Mouse (Mus musculus) MN1 (cell line): ENCODE measurements around the gene Wdr17.

Experiments used
- DNase-seq: peaks from one replicate; pipeline ENCODE4 v3.0.0-alpha.2; 2016; ENCODE audit warnings: low spot score

Gene Wdr17

DNA sequence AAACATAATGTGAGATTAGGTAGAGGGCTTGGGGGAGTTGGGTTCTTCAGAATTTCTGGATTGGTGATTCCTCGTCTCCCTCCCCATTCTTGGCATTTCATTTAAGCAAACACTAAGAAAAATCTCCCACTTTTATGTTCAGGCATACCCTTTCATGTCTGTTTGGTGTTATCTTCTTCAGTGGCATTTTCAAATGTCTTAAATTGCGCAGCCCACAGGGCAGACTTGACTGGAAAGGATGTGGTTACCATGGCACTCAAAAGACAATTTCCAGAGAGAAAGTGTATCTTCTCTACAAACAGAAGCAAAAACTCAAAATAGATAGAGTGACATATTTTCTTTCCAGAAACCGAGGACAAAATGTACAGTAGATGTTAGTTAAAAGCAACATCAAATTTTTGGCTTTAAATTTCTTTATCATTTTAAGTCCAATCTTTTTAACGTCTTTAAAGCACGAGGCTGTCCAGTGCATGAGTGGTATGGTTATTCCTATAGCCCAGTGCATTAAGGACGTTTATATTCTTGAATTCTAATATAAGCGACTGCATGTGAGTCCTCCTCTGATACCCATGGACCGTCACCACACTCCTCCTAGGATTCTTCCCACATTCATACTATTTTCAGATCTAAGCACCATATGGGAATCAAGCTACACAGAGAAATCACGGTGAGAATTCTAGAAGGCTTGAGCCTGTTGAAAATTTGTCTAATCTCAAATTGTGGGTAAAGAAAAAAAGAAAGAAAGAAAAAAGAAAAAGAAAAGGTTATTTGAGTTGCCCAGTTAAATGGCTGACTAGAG is at the start of gene Wdr17:
Gene Wdr17 (minus strand): TSS at position 198 of the 799 bp plus-strand sequence.
- no peak for DNase-seq

DNA sequence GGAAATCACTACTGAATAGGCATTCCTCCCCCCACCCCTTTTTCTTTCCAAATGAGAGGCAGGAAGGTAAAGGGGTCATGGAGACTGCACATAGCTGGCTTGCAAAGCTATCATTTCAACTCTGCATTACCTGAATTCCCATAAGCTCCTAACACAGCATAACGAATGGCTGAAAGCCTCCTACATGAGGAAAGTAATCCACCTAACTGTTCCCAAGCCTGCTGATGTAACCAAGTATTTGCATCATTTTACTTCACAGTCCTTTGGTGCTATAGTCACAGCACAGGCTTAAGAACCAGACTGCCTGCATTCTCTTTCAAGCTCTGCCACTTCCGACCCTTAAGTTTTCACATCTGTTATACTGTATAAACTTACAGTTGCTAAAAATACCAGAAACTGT is 45.3 kb upstream of the Wdr17 start:
- no peak for DNase-seq

DNA sequence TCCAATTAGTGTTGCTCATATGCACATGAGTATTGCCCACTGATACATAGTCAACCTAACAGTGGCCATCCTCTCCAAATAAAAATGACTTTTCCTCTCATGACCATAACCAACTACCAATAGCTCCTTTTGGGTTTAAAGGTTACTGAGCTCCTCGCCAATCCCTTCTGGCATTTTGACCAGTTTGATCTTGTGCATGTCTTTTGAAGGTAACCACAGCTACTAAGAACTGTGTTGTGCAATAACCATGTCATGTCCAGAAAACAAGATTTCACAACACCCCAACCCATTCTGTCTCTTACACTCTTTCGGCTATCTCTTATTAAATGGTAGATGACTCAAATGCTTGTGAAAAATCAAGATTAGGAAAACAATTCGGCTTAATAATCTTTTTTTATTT is 38.0 kb upstream of the Wdr17 start:
- no peak for DNase-seq

DNA sequence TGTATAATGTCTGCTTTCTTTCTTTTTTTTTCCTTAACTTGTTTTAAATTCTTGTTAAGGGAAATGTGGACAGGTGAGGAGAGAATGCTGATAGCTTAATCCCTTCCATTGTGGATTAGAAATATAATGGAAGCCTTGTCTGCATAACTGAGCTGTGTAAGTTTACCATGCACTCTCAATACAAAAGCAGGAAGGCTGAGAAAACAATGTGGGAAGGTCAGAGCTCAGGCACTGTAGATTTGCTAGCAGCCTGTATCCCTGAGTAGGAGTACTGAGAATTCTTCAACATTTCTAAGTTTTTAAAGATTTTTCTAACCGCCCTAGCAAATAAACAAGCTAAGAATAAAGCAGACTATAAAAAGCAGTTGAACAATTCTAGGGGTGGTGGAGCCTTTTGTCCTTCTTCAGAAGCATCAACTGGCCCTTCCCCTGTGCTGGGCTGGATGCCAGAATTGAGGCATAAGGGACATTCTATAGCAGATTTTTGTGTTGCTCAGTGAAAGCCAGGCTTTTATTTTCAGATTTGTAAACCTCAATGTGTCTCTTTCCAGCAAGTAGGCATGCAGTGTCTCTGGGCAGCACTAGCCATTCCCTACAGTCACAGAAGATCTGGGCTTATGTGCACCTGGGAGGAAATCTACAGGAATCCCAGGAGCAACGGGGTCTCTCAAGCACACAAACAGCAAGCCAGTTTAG is 35.3 kb upstream of the Wdr17 start:
- no peak for DNase-seq

DNA sequence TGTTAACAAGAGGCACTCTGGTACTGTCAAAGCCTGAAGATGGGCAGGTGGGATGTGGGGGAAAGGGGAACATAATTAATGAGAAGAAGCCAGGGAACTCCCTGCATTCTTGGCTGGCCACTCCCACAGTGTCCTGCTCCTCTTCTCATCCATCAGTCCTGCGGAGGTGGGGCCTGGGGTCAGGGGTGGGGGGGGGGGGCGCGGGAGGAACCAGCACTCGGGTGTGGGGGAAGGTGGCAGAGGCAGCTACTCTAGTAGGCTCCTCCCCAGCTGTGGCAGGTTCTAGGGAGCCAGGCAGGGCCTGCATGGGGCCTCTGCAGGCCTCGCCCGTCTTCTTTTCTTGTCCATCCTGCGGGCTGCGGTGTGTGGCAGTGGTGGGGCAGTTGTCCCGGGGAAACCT is 30.7 kb upstream of the Wdr17 start:
- no peak for DNase-seq

DNA sequence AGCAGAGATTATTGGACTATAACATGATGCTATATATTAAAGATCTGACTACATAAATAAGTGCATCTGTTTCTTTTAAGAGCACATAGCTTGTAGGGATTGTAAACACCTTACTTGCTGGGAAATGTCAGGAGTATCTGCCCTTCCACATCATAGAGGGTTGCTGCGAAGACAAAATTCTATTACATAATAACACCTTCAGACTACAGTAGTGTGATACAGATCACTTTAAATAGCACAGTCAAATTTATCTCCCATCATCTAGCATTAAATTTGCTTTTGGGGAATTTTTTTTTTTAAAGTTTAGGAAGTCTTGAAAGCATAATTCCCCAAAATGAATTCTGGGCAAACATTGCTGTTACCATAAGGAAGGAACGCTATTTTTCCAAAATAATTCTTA is 25.9 kb upstream of the Wdr17 start:
- no peak for DNase-seq

DNA sequence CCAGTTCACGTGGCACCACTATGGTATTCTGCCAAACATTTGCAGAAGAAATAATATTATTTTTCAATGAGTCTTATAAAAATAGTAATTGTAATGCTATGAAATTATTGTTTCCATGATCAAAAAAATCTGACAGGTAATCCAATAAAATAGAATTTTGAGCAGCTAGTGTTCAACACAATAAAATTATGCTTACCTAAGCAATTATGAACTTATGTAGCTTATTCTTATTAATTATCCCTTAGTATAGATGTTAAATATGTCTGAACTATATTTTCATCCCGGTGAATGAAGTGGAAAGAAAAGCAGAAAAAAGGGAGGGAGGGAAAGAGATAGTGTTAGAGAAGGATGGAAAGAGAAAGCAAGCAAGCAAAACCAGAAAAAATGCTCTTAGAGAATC is 12.5 kb upstream of the Wdr17 start:
- no peak for DNase-seq

DNA sequence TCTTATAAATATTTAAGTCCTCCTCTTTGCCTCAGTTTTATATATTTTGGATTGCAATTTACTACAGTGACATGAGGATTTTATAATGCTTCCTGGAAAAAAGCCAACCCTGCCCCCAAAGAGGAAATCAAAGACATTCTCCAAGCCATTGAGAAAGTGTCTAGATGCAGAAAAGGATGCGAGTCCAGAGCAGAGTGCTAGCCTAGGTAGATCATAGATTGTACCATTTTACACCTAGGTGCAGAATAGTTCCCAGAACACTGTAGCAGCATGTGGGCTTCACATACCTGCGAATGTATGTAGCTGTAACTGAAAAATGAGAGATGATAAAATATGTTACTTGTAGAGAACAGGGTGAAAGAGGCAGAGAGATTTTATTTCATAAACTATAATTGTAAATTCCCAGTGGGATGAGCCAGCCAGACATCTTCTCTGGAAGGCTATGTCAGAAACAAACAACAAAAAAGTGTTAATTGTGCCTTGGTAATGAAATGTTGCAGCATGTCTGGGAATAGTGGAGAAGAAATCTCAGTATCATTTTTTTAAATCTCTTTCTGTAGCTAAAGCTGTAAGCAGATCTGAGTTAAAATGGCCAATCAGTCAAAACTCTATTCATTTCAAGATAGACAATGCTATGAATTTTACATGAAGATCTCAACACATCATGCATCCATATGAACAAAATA is 7.8 kb upstream of the Wdr17 start:
- no peak for DNase-seq

DNA sequence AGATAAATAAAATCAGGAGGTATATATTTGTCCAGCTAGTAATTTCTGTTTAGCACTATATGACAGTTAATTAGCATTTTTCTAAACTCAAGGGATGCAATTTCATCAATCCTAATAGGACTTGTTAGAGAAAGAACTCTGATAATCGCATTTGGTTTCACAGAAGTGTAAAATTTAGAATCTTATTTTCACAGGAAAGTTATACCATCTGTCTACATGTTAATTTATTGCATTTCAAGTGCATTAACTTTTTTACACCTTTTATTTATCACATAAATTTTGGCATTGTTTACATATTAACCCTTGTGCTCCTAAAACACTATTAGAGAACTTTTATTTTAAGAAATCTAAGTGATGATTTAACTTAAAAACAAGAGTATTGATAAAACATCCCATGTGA is 7.2 kb upstream of the Wdr17 start:
- DNase-seq: no peak

DNA sequence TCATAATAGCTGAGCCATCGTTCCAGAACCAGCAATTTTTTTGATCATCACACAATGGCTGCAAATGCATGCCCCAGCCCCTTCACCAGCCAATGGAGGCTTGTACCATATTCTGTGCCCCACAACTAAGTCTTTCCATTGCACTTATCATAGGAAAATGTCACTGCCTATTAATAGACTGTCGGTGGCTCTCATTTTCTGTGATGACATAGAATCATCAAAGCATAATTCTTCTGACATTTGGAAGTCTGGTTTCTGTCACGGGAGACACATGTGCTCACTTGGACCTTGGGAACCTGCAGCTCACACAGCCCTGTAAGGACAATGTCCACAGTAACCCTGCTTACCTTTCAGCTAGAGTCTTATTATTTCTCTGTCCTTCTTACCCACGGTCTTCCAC is 424 bp downstream of the Wdr17 start:
- no peak for DNase-seq

DNA sequence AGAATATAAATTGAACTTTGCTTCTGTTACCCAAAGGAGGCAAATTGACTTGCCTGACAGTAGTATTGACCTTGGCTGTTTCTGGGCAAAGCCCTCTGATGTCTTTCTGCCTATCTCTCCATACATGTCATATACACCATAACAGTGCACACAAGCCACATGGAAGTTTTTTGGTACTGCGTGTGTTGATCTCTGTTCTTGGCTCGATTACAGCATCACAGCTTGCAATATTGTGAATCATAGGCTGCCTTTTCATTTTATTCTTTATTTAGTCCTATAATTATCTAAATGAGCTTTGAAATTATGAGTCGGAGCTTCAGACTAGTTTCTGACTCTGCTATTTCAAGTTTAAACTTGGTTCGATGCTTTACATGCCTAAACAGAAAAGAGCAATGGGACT is 10.5 kb downstream of the Wdr17 start:
- no peak for DNase-seq

DNA sequence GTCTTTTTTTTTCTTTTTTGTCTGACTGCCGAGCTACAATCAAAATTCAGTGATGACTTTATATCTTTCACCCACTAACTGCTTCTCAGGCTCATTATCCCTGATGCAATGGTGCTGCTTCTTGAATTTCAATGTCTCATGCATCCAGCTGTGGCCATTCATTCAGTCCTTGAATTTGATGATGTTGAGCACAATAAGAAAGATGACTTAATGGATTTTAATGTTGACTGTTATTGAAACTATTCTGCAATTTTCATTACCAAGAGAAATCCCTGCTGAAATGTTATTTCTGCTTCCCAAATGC is 22.3 kb downstream of the Wdr17 start:
- DNase-seq: no peak

DNA sequence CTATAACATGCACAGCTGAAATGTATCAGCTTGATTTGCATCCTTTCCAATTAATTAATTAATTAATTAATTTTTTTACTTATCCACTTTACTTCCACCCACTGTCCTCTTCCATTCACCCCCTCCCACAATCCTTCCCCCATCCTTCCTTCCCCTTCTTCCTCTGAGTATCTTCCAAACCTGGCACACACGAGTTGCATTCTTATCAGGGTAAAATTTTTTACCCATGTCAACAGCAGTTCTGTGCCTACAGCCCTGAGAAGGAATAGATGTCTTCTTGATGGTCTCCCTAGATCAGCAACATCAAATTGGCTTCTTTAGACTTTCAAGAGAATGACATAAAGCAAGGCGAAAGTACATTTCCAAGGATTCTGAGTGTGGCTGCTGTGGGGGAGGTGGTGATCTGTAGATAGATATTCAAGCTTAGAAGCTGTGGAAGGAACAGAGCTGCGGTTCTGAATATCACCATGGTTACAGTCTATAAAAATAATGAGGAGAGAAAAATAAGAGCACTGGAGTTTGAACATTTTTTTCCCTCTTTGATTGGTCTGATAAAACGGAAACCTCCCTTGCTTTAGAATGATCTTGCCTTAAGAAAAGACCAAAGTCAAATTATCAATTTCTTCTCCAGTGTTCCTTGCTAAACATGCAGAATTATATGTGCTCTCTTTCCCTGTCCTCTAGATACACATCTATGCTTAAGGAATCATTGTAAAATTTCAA is 22.8 kb downstream of the Wdr17 start:
- no peak for DNase-seq

DNA sequence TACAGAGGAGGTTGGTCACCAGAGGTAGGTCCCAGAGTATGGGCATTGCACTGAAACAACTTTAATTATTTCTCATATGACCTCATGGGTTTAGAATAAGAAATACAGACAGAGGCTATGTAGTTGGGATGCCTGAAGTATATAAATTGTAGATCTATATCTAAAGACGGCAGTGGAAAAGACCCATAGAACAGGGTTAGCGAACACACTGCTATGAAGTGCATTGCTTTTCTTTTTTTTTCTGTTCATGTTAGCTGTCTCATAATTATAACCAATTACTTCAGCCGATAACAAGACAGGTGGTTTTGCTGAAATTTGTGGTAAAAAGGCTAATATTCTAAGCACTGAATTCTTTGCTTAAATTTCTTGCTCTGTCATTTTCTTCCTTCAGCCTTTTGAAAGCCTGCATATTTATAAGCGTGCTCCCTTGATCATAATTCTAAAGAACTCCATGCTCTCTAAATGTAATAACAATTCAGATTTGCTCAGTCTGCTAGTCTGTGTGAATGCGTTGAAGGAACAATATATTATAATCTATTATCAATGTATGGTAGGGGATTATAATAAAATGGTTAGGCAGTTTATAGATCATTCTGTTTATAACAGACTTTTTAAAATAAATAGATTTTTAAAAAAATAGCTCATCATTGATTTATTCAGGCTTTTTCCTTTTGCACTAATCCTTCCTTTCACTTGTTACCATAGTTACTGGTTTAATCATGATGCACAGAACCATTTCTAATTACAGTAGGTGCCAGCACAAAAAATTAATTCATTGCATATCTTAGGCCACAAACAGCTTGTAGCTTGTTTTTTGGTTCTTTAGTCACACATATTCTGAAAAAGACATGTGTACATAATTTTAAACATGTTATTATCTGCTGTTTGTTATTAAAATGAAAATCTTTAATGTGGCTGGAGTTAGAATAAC is 50.7 kb downstream of the Wdr17 start:
- DNase-seq: no peak

DNA sequence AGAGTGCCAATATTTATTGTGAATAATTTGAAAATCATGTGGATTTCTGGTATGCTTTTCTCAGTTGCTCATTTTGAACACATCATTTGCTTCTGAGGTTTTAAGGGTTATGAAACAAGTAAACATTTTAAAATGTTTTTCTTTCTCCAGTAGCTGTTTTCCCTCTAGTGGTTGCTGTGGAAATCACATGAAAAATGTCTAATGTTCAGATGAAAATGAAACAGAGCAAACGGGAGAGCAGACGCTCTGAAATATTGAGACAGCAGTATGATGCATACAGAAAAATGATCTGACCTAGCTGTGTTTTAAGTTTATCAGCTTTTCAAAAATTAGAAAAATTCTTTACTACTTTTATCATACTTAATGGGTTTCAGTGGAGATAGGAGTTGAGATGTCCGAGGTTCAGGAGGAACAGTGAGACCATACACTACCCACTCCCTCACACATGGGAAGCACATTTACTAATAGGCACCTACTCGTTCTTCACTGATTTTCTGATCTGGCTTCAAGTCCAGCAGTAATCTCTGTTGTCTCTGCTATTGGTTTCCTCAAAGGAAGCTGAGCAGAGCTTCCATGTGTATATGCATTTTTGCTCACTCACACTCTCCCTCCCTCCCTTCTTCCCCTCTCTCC is 57.1 kb downstream of the Wdr17 start:
- DNase-seq: no peak

DNA sequence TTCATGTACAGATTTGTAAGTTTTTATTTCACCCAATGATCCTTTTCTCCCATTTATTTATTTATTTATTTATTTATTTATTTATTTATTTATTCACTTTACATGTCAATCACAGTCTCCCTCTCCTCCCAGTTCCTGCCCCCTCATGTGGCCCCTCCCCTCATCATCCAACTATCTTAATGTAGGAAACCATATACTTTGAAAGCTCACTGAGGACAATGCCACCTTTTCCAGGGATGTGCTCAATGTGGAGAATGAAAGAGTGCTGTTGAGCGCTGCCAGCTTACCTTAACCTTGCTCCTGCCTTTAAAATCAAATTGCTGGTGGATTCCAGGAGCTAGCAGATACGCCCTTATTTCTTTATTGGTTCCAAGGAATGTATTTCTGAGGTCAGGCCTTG is 59.0 kb downstream of the Wdr17 start:
- DNase-seq: no peak

DNA sequence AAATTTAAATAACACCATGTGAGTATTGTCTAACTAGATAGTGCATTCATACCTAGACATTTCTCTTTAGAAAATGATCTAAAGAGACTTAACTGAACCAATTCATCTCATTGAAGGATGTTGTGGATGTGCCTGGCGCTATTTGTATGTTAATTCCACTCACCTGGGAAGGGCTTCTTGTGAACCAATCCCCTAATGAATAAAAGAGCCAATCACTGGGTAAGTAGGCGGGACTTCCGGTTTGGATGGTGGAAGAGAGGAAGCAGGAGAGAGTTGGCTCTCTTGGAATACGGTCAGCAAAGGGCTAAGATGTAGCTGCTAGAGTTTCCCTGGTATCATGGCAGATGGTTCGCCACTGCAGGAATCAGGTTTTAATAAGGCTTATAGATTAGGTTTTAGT is 64.0 kb downstream of the Wdr17 start:
- no peak for DNase-seq

DNA sequence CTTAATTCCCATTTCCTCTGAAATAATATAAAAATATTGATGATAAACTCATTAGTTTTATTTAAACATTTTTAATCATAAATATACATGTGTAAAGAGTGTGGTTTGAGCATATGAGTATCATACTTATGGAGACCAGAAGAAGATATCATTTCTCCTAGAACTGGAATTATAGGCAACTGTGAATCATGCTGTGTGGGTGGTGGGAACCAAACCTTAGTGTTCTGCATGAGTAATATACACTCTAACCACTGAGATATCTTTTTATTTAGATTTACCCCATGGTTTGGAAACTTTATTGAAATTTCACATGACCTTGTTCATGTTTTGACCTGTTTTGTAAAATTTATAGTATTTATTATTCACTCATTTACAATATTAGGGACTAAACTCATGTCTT is 68.3 kb downstream of the Wdr17 start:
- no peak for DNase-seq

DNA sequence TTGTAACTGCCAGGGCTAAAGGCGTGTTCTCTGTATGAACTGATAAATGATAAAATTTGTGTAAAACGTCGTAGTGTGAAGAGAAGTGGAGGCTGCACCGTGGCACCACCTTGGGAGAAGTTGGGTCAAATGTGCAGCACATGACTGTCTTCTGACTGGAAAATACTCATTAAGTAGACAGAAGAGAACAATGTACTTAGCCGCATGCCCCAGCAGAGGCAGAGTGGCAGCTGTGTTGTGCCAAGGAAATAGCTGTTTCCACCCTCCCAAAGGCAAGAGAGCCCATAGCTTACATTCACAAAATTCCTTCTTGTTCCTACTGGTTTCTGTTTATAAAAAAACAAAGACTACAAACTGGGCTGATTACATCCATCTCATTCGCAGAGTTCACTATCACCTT is 78.8 kb downstream of the Wdr17 start:
- no peak for DNase-seq

DNA sequence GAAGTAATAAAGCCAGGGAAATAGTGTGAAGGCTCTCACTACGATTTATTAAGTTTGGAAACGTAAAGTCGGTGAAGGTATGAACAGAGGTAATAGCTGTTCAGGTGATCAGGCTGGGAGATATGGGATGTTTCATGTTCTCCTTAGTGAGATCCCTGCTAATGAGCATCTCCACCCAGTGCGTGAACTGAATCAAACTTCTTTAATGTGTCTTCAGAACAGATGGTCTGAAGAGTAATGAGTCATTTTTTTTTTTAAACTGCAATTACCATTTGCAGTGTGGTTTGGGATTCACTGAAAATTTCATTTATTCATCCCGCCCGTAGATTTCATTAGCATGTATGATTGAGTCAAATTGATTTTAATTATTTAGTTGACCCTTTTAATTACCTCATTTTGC is 80.8 kb downstream of the Wdr17 start:
- no peak for DNase-seq

DNA sequence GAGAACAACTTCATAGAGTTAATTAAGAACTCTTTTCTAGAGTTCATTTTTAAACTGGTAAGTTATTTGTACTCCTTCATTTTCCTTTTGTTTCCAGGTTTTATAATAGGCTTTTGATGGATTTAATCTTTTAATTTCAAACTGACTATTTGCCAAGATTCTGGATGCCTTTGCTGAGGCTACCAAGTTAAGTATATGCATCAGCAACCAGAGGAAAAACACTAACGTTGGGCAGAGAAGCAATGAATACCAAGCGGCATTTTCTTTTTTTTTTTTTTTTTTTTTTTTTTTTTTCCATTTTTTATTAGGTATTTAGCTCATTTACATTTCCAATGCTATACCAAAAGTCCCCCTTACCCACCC is 94.3 kb downstream of the Wdr17 start:
- DNase-seq: no peak
